Mouse (Mus musculus): ENCODE measurements around the gene Taf1b. TPM values are rescaled to one million over a fixed set of nuclear protein-coding genes. Genes with fewer than 3 reads are reported as not detected.

The Taf1b gene
- polyA plus RNA-seq, 1 experiment: not detected

- WGBS: 84% methylated on average over 7 of the region's 7 CpGs
- H3K4me3 ChIP-seq (ENCODE audit: insufficient read depth, low read depth, low read length): no peak overlapping the region
- TF ChIP-seq POLR2A (IDR thresholded peaks at IDR 0.05; ENCODE audit: insufficient read depth, low read depth, low read length): no peak
- no peak overlapping the region for H3K27ac ChIP-seq (ENCODE audit: insufficient read depth, low read depth, low read length)
- peaks cover 25% of the 10 kb centered on the region for H3K4me1 ChIP-seq (ENCODE audit: control insufficient read depth, insufficient read depth, low read length)
Observed at GRCm38 (mm10) chr12:24586193-24586592, 88.0 kb downstream of the Taf1b start.

DNA sequence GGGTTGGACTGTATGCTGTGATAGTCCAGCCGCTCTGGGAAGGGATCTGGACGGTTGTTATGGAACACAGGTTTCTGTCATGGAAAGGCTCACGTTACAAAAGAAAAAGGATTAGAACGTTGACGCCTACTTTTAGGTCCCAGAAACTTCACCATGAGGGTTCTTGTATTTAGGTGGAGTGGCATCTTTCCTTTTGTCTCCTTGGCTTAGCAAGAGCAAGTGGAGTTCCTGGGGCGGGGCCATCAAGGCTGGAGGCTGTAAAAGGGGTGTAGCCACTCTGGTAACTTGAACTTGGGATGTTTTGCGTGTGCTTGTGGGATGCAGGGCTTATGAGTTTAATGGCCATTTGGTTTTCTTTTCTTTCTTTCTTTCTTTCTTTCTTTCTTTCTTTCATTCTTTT lies 92.2 kb downstream of the Taf1b start:
- TF ChIP-seq POLR2A (IDR thresholded peaks at IDR 0.05; ENCODE audit: insufficient read depth, low read depth, low read length): no peak
- no peak for TF ChIP-seq CTCF (IDR thresholded peaks at IDR 0.05; ENCODE audit: insufficient read depth, low read depth, low read length)
- H3K4me3 ChIP-seq (ENCODE audit: insufficient read depth, low read depth, low read length): no peak overlapping the region
- WGBS: 91% methylated on average over 7 of the region's 7 CpGs
- peaks cover 30% of the 10 kb centered on the region for H3K4me1 ChIP-seq (ENCODE audit: control insufficient read depth, insufficient read depth, low read length)
- H3K27ac ChIP-seq (ENCODE audit: insufficient read depth, low read depth, low read length): no peak overlapping the region

DNA sequence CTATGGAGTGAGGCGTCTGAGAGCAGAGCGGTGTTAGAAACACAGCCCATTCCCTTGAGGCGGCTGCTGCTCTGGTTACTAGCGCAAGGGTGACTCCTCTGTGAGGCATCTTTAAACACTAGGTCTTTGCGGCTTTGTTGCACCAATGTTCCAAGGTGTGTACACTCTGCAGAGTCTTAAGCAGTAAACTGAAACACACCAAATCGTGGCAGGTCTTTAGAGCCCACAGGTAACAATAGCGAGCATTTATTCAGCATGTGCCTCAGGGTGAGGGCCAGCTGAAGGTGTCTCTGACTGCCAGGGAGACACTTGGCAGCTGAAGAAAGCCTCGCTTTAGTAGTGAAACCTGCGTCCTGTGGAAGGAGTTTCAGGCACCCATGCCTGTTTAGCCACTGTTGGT lies 93.9 kb downstream of the Taf1b start:
- WGBS: 82% methylated on average over 9 of the region's 9 CpGs
- Histone ChIP-seq H3K4me3 (ENCODE audit: insufficient read depth, low read depth, low read length) (no peak overlapping the region), H3K4me1 (ENCODE audit: control insufficient read depth, insufficient read depth, low read length) (peaks cover 30% of the 10 kb centered on the region), H3K27ac (ENCODE audit: insufficient read depth, low read depth, low read length) (no peak overlapping the region)
- TF ChIP-seq CTCF (IDR thresholded peaks at IDR 0.05; ENCODE audit: insufficient read depth, low read depth, low read length) (no peak), POLR2A (IDR thresholded peaks at IDR 0.05; ENCODE audit: insufficient read depth, low read depth, low read length) (no peak)

GRCm38 (mm10) chr12:24592956-24593672 lies 95.0 kb downstream of the Taf1b start:
- H3K4me3 ChIP-seq (ENCODE audit: insufficient read depth, low read depth, low read length): peak overlapping the region; percentile 28
- TF ChIP-seq POLR2A (IDR thresholded peaks at IDR 0.05; ENCODE audit: insufficient read depth, low read depth, low read length) (no peak), CTCF (IDR thresholded peaks at IDR 0.05; ENCODE audit: insufficient read depth, low read depth, low read length) (no peak)
- 9% methylated on average over 22 of the region's 22 CpGs for WGBS
- peaks cover 26% of the 10 kb centered on the region for H3K4me1 ChIP-seq (ENCODE audit: control insufficient read depth, insufficient read depth, low read length)
- peak overlapping the region; percentile 10; the same call in 1 of the 2 replicates for H3K27ac ChIP-seq (ENCODE audit: insufficient read depth, low read depth, low read length)

- WGBS: 85% methylated on average over 6 of the region's 6 CpGs
- H3K4me3 ChIP-seq (ENCODE audit: insufficient read depth, low read depth, low read length): no peak overlapping the region
- peaks cover 10% of the 10 kb centered on the region for H3K4me1 ChIP-seq (ENCODE audit: control insufficient read depth, insufficient read depth, low read length)
- H3K27ac ChIP-seq (ENCODE audit: insufficient read depth, low read depth, low read length): no peak overlapping the region
- TF ChIP-seq POLR2A (IDR thresholded peaks at IDR 0.05; ENCODE audit: insufficient read depth, low read depth, low read length) (no peak), CTCF (IDR thresholded peaks at IDR 0.05; ENCODE audit: insufficient read depth, low read depth, low read length) (no peak)
Observed at GRCm38 (mm10) chr12:24597376-24597775, 99.2 kb downstream of the Taf1b start.

DNA sequence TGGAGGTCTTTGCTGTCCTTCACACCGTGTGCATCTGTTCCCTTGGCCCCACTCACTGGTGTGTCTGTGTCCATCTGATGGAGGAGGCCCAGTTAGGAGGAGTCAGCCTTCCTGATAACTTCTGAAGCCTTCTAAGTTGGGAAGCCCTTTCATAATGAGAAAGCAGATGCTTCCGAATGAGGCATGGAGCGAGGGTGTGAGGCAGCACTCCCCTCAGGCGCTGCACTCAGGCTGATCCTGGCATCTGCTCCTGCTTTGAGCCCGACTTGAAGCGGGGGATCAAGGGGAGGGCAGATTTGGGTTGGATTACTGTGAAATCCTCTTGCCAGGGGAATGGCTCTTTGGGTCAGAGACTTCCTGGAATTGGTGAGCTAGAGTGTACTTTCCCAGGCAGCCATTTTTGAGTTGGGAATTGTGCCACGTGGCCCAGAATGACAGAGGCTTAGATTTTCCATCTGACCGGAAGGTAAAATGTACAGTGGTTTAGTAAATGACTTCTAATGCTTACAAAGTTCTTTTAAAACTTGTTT lies 101.3 kb downstream of the Taf1b start:
- WGBS: 58% methylated on average over 8 of the region's 8 CpGs
- Histone ChIP-seq H3K4me1 (ENCODE audit: control insufficient read depth, insufficient read depth, low read length) (no peaks in the 10 kb centered on the region; the same call in 1 of the 2 replicates), H3K4me3 (ENCODE audit: insufficient read depth, low read depth, low read length) (no peak overlapping the region), H3K27ac (ENCODE audit: insufficient read depth, low read depth, low read length) (no peak overlapping the region)
- no peak for TF ChIP-seq POLR2A (IDR thresholded peaks at IDR 0.05; ENCODE audit: insufficient read depth, low read depth, low read length)
- no peak for TF ChIP-seq CTCF (IDR thresholded peaks at IDR 0.05; ENCODE audit: insufficient read depth, low read depth, low read length)

DNA sequence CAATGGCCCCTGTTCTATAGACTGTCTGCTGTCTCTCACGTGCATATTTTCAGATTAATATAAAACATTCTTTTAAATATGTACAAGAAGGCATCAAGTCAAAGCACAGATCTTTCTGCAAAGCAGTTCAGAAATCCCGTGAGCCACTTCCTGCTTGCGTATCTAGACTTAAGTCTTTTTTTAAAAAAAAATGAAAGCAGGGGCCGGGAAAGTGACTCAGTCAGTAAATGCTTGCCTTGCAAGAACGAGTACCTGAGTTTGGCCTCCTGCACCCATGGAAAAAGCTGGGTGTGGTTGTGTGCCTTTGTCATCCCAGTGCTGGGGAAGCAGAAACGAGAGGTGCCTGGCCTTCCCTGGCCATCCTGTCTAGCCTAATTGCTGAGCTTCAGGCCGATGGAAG lies 101.9 kb downstream of the Taf1b start:
- 88% methylated on average over 7 of the region's 7 CpGs for WGBS
- TF ChIP-seq POLR2A (IDR thresholded peaks at IDR 0.05; ENCODE audit: insufficient read depth, low read depth, low read length) (no peak), CTCF (IDR thresholded peaks at IDR 0.05; ENCODE audit: insufficient read depth, low read depth, low read length) (no peak)
- H3K4me1 ChIP-seq (ENCODE audit: control insufficient read depth, insufficient read depth, low read length): no peaks in the 10 kb centered on the region; the same call in 1 of the 2 replicates
- no peak overlapping the region for H3K27ac ChIP-seq (ENCODE audit: insufficient read depth, low read depth, low read length)
- no peak overlapping the region for H3K4me3 ChIP-seq (ENCODE audit: insufficient read depth, low read depth, low read length)

DNA sequence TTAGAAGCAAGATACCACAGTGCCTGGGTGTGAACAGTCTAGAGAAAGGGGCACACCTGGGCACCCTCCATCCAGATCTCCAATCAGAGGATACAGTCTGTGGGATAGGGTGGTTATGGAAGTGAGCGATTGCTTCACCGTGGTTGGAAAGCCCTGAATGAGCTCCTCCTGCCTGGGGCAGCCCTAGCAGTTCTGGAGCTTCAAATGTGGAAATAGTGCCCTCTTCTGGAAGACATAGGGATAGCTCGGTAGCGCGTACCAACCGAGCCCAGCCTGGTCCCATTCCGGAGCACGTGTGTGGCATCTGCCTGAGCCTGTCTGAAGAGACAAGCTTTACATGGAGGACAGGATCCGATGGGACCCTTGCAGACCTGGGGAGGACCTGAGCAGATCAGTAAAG lies 102.6 kb downstream of the Taf1b start:
- H3K27ac ChIP-seq (ENCODE audit: insufficient read depth, low read depth, low read length): no peak overlapping the region
- H3K4me3 ChIP-seq (ENCODE audit: insufficient read depth, low read depth, low read length): no peak overlapping the region
- TF ChIP-seq POLR2A (IDR thresholded peaks at IDR 0.05; ENCODE audit: insufficient read depth, low read depth, low read length) (no peak), CTCF (IDR thresholded peaks at IDR 0.05; ENCODE audit: insufficient read depth, low read depth, low read length) (peak; percentile 85)
- no peaks in the 10 kb centered on the region; the same call in 1 of the 2 replicates for H3K4me1 ChIP-seq (ENCODE audit: control insufficient read depth, insufficient read depth, low read length)
- WGBS: under 1% methylated on average over 9 of the region's 9 CpGs

DNA sequence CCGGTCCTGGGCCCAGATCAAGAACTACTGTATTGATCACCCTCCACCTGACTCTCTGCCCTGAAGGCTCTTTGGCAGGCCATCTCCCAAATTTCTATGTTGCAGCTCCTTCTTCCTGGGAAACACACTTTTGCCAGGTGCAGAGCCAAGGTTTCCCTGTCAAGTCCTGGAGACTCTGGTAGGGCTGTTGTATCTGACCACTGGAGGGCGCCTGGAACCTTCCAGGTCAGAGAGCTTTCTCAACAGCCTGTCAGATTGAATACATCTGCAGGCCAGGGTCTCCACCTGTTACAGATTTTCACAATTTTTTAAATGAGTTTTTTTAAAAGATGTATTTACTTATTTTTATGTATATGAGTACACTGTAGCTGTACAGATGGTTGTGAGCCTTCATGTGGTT lies 105.1 kb downstream of the Taf1b start:
- Histone ChIP-seq H3K4me3 (ENCODE audit: insufficient read depth, low read depth, low read length) (no peak overlapping the region), H3K27ac (ENCODE audit: insufficient read depth, low read depth, low read length) (no peak overlapping the region), H3K4me1 (ENCODE audit: control insufficient read depth, insufficient read depth, low read length) (no peaks in the 10 kb centered on the region; the same call in 1 of the 2 replicates)
- 54% methylated on average over 2 of the region's 2 CpGs for WGBS
- TF ChIP-seq POLR2A (IDR thresholded peaks at IDR 0.05; ENCODE audit: insufficient read depth, low read depth, low read length) (no peak), CTCF (IDR thresholded peaks at IDR 0.05; ENCODE audit: insufficient read depth, low read depth, low read length) (peak; percentile 37; the same call in 1 of the 2 replicates)
